Mouse (Mus musculus) lung, embryonic 14.5 days (tissue): ENCODE measurements at regions not wholly inside any gene's neighbourhood (a gene's known extent, or its start where the extent isn't known, plus 50 kb on each side); places are given as distances from the start of the nearest gene placed in this dataset.

Source experiments
- ATAC-seq: fragments of 200-750 bp; cut with Nextera tagmentation; 2 replicates; pipeline ENCODE4 v1.8.0; 2017; ENCODE audit warnings: mild to moderate bottlenecking, moderate TSS enrichment, moderate library complexity; ENCODE audit not compliant: insufficient read depth
- DNase-seq: peaks from one replicate; pipeline ENCODE4 v3.0.0-alpha.2; 2015
- H3K27ac ChIP-seq: fragments of 300-500 bp; sonication (generic); 2 replicates; pipeline ENCODE4 v1.5.1; 2014; ENCODE audit warnings: low read depth, mild to moderate bottlenecking, moderate library complexity
- H3K27me3 ChIP-seq: fragments of 300-500 bp; sonication (generic); 2 replicates; pipeline ENCODE4 v1.6.1; 2014; ENCODE audit warnings: low read length, control low read depth; ENCODE audit not compliant: insufficient read depth
- H3K36me3 ChIP-seq: fragments of 300-500 bp; sonication (generic); 2 replicates; pipeline ENCODE4 v1.6.1; 2014; ENCODE audit warnings: control low read depth; ENCODE audit not compliant: insufficient read depth
- H3K4me1 ChIP-seq: fragments of 300-500 bp; sonication (generic); 2 replicates; pipeline ENCODE4 v1.6.1; 2014; ENCODE audit warnings: antibody characterized with exemption, control low read depth; ENCODE audit not compliant: insufficient read depth
- H3K4me2 ChIP-seq: fragments of 300-500 bp; sonication (generic); 2 replicates; pipeline ENCODE4 v1.6.1; 2014; ENCODE audit warnings: mild to moderate bottlenecking
- H3K4me3 ChIP-seq: fragments of 300-500 bp; sonication (generic); 2 replicates; pipeline ENCODE4 v1.5.1; 2014; ENCODE audit warnings: low read depth, low read length
- H3K9ac ChIP-seq: fragments of 300-500 bp; sonication (generic); 2 replicates; pipeline ENCODE4 v1.6.1; 2014
- H3K9me3 ChIP-seq: fragments of 300-500 bp; sonication (generic); 2 replicates; pipeline ENCODE4 v1.6.1; 2016; ENCODE audit warnings: low read depth, low read length, control low read depth
- CTCF ChIP-seq: IDR thresholded peaks from 2 replicates; pipeline ENCODE4 v1.5.1; 2016; ENCODE audit warnings: antibody characterized with exemption, low read depth
- WGBS: fragments of 180-500 bp; shearing (Covaris S2); extraction: QIAGEN DNeasy Blood & Tissue Kit; methylation state at CpG from one replicate; pipeline ENCODE4 v1.1.7; 2014; 5-methylcytosine and 5-hydroxymethylcytosine counted together

GRCm38 (mm10) chr3:125048429-125048828 lies 355.4 kb upstream of the Ndst4 start:
- Histone ChIP-seq H3K4me2 (no peak overlapping the region), H3K9ac (no peak overlapping the region), H3K27ac (no peak overlapping the region), H3K4me3 (no peak overlapping the region), H3K9me3 (no peaks in the 10 kb centered on the region), H3K36me3 (no peaks in the 10 kb centered on the region), H3K27me3 (no peaks in the 10 kb centered on the region), H3K4me1 (no peaks in the 10 kb centered on the region)
- no peak for TF ChIP-seq CTCF
- 68% methylated on average over 1 of the region's 1 CpGs for WGBS
- DNase-seq (no peak), ATAC-seq (no peak)

GRCm38 (mm10) chr3:125049654-125050053 lies 354.2 kb upstream of the Ndst4 start:
- H3K27ac ChIP-seq, result no peak overlapping the region
- no peaks in the 10 kb centered on the region for H3K4me1 ChIP-seq
- DNase-seq (peak; percentile 3), ATAC-seq (no peak)
- no peak overlapping the region for H3K4me3 ChIP-seq
- TF ChIP-seq CTCF, result no peak
- no peak overlapping the region for H3K9ac ChIP-seq
- H3K4me2 ChIP-seq, result no peak overlapping the region
- no peaks in the 10 kb centered on the region for H3K36me3 ChIP-seq
- no peaks in the 10 kb centered on the region for H3K27me3 ChIP-seq
- H3K9me3 ChIP-seq, result no peaks in the 10 kb centered on the region

- TF ChIP-seq CTCF, result no peak
- Histone ChIP-seq H3K4me3 (no peak overlapping the region), H3K4me2 (no peak overlapping the region), H3K4me1 (no peaks in the 10 kb centered on the region), H3K27ac (no peak overlapping the region), H3K9ac (no peak overlapping the region), H3K27me3 (no peaks in the 10 kb centered on the region), H3K9me3 (no peaks in the 10 kb centered on the region), H3K36me3 (no peaks in the 10 kb centered on the region)
- WGBS, result 73% methylated on average over 3 of the region's 3 CpGs
- ATAC-seq, result no peak
- DNase-seq, result no peak
Observed at GRCm38 (mm10) chr3:125052852-125053251, 351.0 kb upstream of the Ndst4 start.

GRCm38 (mm10) chr3:125072683-125073082 lies 331.2 kb upstream of the Ndst4 start:
- Histone ChIP-seq H3K9ac (no peak overlapping the region), H3K4me2 (no peak overlapping the region), H3K9me3 (no peaks in the 10 kb centered on the region), H3K36me3 (no peaks in the 10 kb centered on the region), H3K27ac (no peak overlapping the region), H3K4me3 (no peak overlapping the region), H3K4me1 (no peaks in the 10 kb centered on the region), H3K27me3 (no peaks in the 10 kb centered on the region)
- ATAC-seq, result no peak
- WGBS, result 60% methylated on average over 3 of the region's 3 CpGs
- DNase-seq, result no peak
- no peak for TF ChIP-seq CTCF

- Histone ChIP-seq H3K27me3 (no peaks in the 10 kb centered on the region), H3K4me1 (no peaks in the 10 kb centered on the region), H3K36me3 (no peaks in the 10 kb centered on the region), H3K4me3 (no peak overlapping the region), H3K9me3 (no peaks in the 10 kb centered on the region), H3K4me2 (no peak overlapping the region), H3K9ac (no peak overlapping the region), H3K27ac (no peak overlapping the region)
- 75% methylated on average over 5 of the region's 5 CpGs for WGBS
- DNase-seq, result no peak
- no peak for TF ChIP-seq CTCF
- no peak for ATAC-seq
Observed at GRCm38 (mm10) chr3:125093010-125093630, 310.8 kb upstream of the Ndst4 start.
